Mouse (Mus musculus) thymus, postnatal 14 days (tissue): ENCODE results near the gene Sptssb.

Experiments
- DNase-seq: peaks from one replicate; pipeline ENCODE4 v3.0.0; 2021

Sptssb gene

GRCm38 (mm10) chr3:69824536-69824935, 35.2 kb downstream of the Sptssb start:
- DNase-seq = no peak

GRCm38 (mm10) chr3:69820614-69821013, 39.1 kb downstream of the Sptssb start:
- DNase-seq = no peak

GRCm38 (mm10) chr3:69819851-69820200, 39.9 kb downstream of the Sptssb start:
- no peak for DNase-seq

GRCm38 (mm10) chr3:69819146-69819850, 40.4 kb downstream of the Sptssb start:
- DNase-seq = no peak

- no peak for DNase-seq
Observed at GRCm38 (mm10) chr3:69818466-69818865, 41.3 kb downstream of the Sptssb start.

- DNase-seq = no peak
Observed at GRCm38 (mm10) chr3:69816547-69816946, 43.2 kb downstream of the Sptssb start.

GRCm38 (mm10) chr3:69813005-69813695, 46.6 kb downstream of the Sptssb start:
- DNase-seq = no peak

- no peak for DNase-seq
Observed at GRCm38 (mm10) chr3:69812442-69812841, 47.3 kb downstream of the Sptssb start.

GRCm38 (mm10) chr3:69808479-69808878, 51.3 kb downstream of the Sptssb start:
- no peak for DNase-seq

GRCm38 (mm10) chr3:69803137-69803536, 56.6 kb downstream of the Sptssb start:
- DNase-seq = no peak

GRCm38 (mm10) chr3:69800829-69801384, 58.8 kb downstream of the Sptssb start:
- DNase-seq = no peak

- no peak for DNase-seq
Observed at GRCm38 (mm10) chr3:69799096-69799495, 60.6 kb downstream of the Sptssb start.

- no peak for DNase-seq
Observed at GRCm38 (mm10) chr3:69797969-69798368, 61.8 kb downstream of the Sptssb start.

- DNase-seq = no peak
Observed at GRCm38 (mm10) chr3:69797533-69797932, 62.2 kb downstream of the Sptssb start.

GRCm38 (mm10) chr3:69792823-69793417, 66.8 kb downstream of the Sptssb start:
- no peak for DNase-seq

- DNase-seq = no peak
Observed at GRCm38 (mm10) chr3:69779246-69779796, 80.4 kb downstream of the Sptssb start.

GRCm38 (mm10) chr3:69773356-69773755, 86.4 kb downstream of the Sptssb start:
- DNase-seq = no peak
